Mouse (Mus musculus) embryonic fibroblast, embryonic 13.5 days (primary cell): Measurements from ENCODE around the gene Madd. TPM values are rescaled to one million over a fixed set of nuclear protein-coding genes. Genes with fewer than 3 reads are reported as not detected.

Experiments used
- H3K27ac ChIP-seq: 2 replicates; pipeline ENCODE4 v1.5.1; 2012; ENCODE audit warnings: low read length, control low read depth, inconsistent platforms; ENCODE audit not compliant: insufficient read depth
- H3K4me1 ChIP-seq: 2 replicates; pipeline ENCODE4 v1.6.1; 2011; ENCODE audit warnings: low read length; ENCODE audit not compliant: control insufficient read depth, insufficient read depth
- H3K4me3 ChIP-seq: 2 replicates; pipeline ENCODE4 v1.5.1; 2011; ENCODE audit warnings: mild to moderate bottlenecking, control low read depth, low read length; ENCODE audit not compliant: insufficient read depth
- CTCF ChIP-seq: IDR thresholded peaks from 2 replicates; pipeline ENCODE4 v1.5.1; 2011; ENCODE audit warnings: mild to moderate bottlenecking, control low read depth, low read length, moderate library complexity, borderline replicate concordance; ENCODE audit not compliant: insufficient read depth
- POLR2A ChIP-seq: IDR thresholded peaks from 2 replicates; pipeline ENCODE4 v1.6.1; 2011; ENCODE audit warnings: low read depth, mild to moderate bottlenecking, control low read depth, low read length, moderate library complexity
- polyA plus RNA-seq: library from polyadenylated mRNA; stranded (reverse); fragments of >200 nt; gene quantifications from 2 replicates; pipeline ENCODE4 v1.2.4, GENCODE M21; 2011; ENCODE audit warnings: low read depth; ENCODE audit not compliant: missing spikeins, insufficient read length

Gene Madd
- polyA plus RNA-seq, 1 experiment, result 6.3 TPM

DNA sequence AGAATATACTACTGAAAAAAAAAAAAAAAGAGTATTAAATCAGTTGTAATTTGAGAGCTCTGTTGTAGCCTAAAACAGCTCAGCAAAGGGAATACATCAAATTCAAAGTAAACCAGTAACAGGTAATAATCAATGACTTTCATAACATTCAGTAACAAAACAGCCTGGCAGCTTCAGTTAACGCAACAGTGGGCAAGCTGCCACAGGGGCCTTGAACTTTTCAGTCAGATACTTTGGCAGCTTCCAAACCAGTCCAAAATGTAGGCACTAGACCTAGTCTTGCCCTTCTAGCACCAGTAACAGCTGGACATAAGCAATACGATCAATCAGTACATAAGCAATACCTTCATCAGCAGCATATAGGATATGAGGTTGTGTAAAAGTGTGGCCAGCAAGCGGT lies 29.5 kb downstream of the Madd start:
- H3K4me3 ChIP-seq, result no peak overlapping the region
- no peaks in the 10 kb centered on the region; the same call in 1 of the 2 replicates for H3K4me1 ChIP-seq
- H3K27ac ChIP-seq, result no peak overlapping the region
- TF ChIP-seq CTCF (no peak), POLR2A (no peak)

DNA sequence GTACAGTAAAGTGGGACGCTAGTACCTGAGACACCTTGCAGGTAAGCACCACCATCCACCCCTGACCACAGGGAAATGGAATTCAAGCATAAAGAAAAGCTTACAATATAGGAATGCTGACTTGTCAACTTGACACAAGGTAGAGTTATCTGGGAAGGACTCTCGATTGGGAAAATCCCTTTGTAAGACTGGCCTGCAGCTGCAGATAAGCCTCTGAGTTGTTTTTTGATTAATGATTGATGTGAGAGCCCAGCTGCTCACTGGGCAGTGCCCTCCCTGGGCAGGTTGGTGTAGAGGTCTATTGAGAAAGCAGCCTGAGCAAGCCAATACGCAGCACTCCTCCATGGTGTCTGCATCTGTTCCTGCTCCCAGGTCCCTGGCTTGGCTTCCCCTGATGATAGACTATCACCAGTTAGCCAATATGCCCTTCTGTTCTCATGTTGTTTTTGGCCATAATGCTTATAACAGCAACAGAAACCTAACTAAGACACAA lies 30.7 kb downstream of the Madd start:
- no peak overlapping the region for H3K4me3 ChIP-seq
- no peaks in the 10 kb centered on the region; the same call in 1 of the 2 replicates for H3K4me1 ChIP-seq
- no peak for TF ChIP-seq POLR2A
- no peak for TF ChIP-seq CTCF
- H3K27ac ChIP-seq, result no peak overlapping the region

DNA sequence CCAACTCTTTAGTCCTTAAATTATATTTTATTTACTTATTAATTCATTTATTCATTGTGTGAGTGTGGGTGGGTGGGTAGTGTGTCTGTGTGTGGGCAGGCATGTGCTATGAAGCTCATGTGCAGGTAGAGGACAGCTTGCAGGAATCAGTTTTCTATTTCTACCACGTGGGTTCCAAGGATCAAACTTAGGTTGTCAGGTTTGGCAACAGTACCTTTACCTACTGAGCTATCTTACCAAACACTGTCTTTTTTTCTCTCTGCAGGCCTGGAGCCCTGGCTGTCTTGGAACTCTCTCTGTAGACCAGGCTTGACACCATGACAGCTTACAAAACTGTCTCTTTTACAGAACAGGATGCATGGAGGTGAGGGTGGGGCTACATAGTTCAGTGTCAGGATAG lies 32.3 kb downstream of the Madd start:
- H3K4me1 ChIP-seq, result no peaks in the 10 kb centered on the region
- no peak overlapping the region for H3K4me3 ChIP-seq
- no peak overlapping the region for H3K27ac ChIP-seq
- no peak for TF ChIP-seq CTCF

DNA sequence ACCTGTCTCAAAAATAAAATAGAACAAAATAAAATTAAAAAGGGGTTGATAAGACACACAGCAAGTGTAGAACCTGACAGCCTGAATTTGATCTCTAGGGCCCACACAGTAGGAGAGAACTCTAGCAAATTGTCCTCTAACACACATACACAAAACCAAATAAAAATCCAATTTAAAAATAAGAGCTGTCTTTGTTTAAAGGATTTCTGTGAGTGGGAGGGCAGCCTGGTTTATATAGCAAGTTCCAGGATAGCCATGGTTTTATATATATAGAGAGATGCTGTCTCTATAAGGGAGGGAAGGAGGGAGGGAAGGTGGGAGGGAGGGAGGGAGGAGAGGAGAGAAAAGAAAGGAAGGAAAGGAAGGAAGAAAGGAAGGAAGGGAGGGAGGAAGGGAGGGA lies 35.5 kb downstream of the Madd start:
- Histone ChIP-seq H3K27ac (no peak overlapping the region), H3K4me1 (no peaks in the 10 kb centered on the region), H3K4me3 (no peak overlapping the region)
- TF ChIP-seq POLR2A (no peak), CTCF (no peak)

DNA sequence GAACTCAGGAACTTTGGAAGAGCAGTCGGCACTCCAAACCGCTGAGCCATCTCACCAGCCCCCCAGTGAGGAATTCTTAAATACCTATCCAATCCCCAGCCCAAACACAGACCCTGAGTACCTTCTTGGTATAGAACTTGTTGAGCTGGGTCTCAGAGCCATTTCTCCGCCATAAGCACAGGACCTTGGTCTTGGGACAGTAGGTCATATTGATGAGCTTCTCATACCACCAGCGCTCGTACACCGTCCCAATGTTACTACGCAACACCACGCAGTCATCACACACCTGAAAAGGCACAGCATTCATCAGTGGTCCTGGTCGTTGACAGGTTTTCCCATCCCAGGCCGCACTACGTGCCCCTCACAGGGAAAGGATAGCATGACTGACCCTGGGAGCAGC lies 40.2 kb downstream of the Madd start:
- TF ChIP-seq POLR2A (no peak), CTCF (no peak)
- Histone ChIP-seq H3K4me1 (no peaks in the 10 kb centered on the region), H3K4me3 (no peak overlapping the region), H3K27ac (no peak overlapping the region)

DNA sequence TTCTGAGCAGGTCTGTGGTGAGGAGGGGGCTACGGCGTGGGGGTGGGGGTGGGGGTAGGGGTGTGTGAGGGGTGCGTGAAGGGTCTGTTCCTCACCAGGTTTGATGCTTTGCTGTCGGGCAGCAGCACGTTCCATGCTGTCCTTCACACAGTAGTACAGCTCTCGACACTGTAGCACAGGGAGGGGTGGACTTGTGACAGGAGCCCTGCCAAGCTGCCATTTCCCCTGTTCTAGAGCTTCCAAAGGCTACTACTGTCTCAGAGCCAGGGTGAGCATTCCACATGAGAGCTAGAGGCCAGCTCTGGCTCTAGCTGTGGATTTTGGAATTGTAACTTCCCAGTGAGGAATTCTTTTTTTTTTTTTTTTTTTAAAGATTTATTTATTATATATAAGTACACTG lies 40.7 kb downstream of the Madd start:
- Histone ChIP-seq H3K27ac (no peak overlapping the region), H3K4me1 (no peaks in the 10 kb centered on the region), H3K4me3 (no peak overlapping the region)
- TF ChIP-seq CTCF (no peak), POLR2A (no peak)

DNA sequence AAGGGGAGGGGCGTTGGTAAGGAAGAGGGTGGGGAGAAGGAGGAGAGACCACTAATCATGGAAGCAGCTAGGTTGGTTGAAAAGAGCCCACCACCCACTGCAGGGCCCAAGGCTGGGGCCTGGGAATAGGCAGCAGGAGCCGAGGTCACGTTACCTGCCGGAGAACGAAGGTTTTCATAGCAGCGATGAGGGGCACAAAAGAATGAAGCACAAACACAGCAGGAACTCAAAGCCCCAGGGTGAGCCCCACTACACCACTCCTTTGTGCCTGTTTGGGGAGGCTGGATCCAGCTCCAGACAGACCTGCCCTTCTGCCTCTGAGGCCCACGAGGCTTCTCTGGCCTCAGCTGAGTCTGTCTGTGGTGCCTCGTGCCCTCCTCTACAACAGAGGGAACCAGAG lies 43.9 kb downstream of the Madd start:
- TF ChIP-seq CTCF (no peak), POLR2A (no peak)
- Histone ChIP-seq H3K27ac (no peak overlapping the region), H3K4me3 (no peak overlapping the region), H3K4me1 (no peaks in the 10 kb centered on the region)

DNA sequence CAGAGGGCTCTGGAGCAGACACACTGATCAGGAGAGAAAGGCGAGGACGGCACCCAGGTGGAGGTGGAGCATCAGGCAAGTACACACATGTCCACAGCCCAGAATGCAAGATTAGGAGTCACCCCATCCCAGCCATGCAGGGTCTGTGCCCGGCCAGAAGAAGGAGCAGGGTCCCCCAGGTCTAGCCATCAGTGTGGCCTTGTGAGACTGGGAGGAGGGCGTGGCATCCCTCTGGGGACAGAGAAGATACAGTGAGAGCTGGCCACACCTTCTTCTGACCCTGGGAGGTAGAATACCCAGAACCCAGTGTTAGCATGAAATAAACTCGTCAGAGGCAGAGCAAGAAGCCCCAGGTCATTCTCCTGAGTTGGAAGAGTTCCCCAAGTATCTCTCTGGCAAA lies 44.3 kb downstream of the Madd start:
- Histone ChIP-seq H3K27ac (no peak overlapping the region), H3K4me3 (no peak overlapping the region), H3K4me1 (no peaks in the 10 kb centered on the region)
- TF ChIP-seq POLR2A, result no peak
- no peak for TF ChIP-seq CTCF

DNA sequence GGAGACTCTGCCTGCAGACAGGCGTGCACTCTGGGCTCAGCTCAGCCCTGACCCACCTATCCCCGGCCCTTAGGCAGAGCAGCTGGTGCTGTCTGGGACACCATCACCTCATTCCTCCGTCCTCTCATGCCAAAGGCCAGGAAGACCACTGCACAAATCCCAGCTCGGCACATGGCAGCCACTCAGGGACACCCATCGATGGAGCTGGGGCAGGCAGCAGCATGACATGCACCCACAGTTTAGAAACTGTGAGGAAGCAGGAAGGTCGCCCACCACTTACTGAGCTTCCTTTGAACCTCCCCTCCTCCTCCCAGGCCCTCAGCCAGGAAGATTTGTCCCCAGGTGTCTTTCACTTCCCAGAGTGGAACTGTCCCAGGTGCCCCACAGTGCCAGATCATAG lies 46.2 kb downstream of the Madd start:
- H3K4me3 ChIP-seq, result no peak overlapping the region
- H3K4me1 ChIP-seq, result no peaks in the 10 kb centered on the region
- TF ChIP-seq POLR2A (no peak), CTCF (no peak)
- no peak overlapping the region for H3K27ac ChIP-seq

DNA sequence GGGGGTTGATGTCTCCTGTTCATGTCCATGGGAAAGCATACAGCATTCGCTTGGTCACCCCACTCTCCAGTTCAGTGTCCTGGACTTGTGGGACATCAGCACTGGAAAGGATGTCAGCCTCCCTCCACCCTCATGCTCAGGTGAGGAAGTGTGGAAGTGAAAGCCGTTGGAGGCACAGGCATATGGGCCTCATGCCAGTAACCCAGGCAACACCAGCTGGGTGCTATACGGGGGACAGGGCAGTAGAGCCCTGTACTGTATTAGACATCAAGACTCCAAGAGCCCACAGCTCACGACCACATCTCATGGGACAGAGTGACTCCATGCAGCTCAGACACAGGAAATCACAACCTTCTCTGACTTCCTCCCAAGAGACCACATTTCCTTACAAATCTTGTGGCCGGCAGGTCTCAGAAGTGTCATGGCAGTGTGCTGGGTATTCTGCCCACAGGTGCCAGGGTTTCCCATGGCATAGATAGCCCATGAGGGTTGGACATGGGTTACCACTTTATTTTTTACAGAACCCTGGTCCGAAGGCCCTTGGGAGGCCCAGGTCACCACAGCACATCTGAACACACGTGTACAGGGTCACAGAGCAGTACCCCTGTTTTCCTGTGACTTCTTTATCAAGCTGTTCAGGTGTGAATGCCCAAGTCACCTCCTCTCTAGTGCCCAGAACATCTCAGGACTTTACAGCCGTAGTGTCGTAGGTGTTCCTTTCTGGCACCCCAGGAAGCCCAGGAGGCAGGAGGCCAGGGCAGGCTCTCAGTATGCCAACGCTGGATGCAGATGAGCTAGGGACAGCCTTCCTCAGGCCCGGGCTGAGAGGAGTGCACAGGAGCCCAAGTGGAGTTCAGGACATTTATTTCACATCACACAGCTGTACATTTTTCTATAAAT lies 46.9 kb downstream of the Madd start:
- Histone ChIP-seq H3K4me1 (no peaks in the 10 kb centered on the region), H3K27ac (no peak overlapping the region), H3K4me3 (no peak overlapping the region)
- TF ChIP-seq POLR2A, result no peak
- TF ChIP-seq CTCF, result no peak

DNA sequence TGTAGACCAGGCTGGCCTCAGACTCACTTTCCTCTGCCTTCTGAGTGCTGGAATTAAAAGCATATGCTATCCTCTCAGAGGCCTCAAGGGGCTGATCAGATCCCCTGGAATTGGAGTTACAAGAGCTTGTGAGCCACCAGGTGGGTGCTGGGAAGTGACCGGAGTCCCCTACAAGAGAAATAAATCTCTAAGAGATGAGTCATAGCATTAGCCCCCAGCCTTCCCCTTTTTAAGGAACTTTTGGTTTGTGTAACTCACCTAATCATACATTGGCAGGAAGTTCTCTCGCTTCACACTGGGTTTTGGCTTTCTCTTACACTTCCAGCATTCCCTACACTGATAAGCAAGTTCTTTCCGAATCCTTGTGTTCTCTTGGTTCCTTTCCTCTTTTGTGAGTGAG lies 51.6 kb downstream of the Madd start:
- no peak overlapping the region for H3K4me3 ChIP-seq
- TF ChIP-seq POLR2A, result no peak
- no peak for TF ChIP-seq CTCF
- H3K27ac ChIP-seq, result no peak overlapping the region
- no peaks in the 10 kb centered on the region for H3K4me1 ChIP-seq
